Mouse (Mus musculus) kidney, adult 2 months (tissue): ENCODE measurements around the gene Wdr5b. TPM values are rescaled to one million over a fixed set of nuclear protein-coding genes. Genes with fewer than 3 reads are reported as not detected.

Experiments used
- DNase-seq: peaks from one replicate; pipeline ENCODE4 v3.0.0; 2021
- H3K27ac ChIP-seq: fragments of 200-500 bp; 2 replicates; pipeline ENCODE4 v1.5.1; 2012; ENCODE audit warnings: low read depth, low read length, control low read depth, inconsistent platforms; ENCODE audit not compliant: insufficient read depth
- H3K27me3 ChIP-seq: fragments of 200-500 bp; replicated peaks from 2 replicates; pipeline ENCODE4 v1.6.1; 2012; ENCODE audit warnings: mild to moderate bottlenecking, moderate library complexity, low read length, inconsistent platforms; ENCODE audit not compliant: control insufficient read depth, insufficient read depth
- H3K36me3 ChIP-seq: fragments of 200-500 bp; 2 replicates; pipeline ENCODE4 v1.6.1; 2012; ENCODE audit warnings: mild to moderate bottlenecking, moderate library complexity, low read length, inconsistent platforms; ENCODE audit not compliant: control insufficient read depth, insufficient read depth
- H3K4me1 ChIP-seq: fragments of 200-500 bp; 2 replicates; pipeline ENCODE4 v1.6.1; 2011; ENCODE audit warnings: low read length; ENCODE audit not compliant: control insufficient read depth, insufficient read depth
- H3K4me3 ChIP-seq: fragments of 200-500 bp; 2 replicates; pipeline ENCODE4 v1.5.1; 2011; ENCODE audit warnings: mild to moderate bottlenecking, low read depth, low read length, control low read depth; ENCODE audit not compliant: insufficient read depth
- CTCF ChIP-seq: fragments of 200-500 bp; conservative IDR thresholded peaks from 2 replicates; pipeline ENCODE4 v1.5.1; 2011; ENCODE audit warnings: low read depth, mild to moderate bottlenecking, control low read depth, low read length, moderate library complexity, mixed read lengths; ENCODE audit not compliant: insufficient read depth, insufficient read length
- POLR2A ChIP-seq: fragments of 200-500 bp; IDR thresholded peaks from one replicate; pipeline ENCODE4 v1.6.1; 2011; ENCODE audit warnings: low read depth, low read length, control low read depth
- WGBS: fragments of 180-500 bp; shearing (Covaris S2); methylation state at CpG from one replicate; pipeline ENCODE4 v1.1.7; 2018; 5-methylcytosine and 5-hydroxymethylcytosine counted together
- polyA plus RNA-seq: library from polyadenylated mRNA; depleted of rRNA; stranded (reverse); fragments of >200 nt; gene quantifications from 2 replicates; pipeline ENCODE4 v1.2.3, GENCODE M21; 2012

The Wdr5b gene
- polyA plus RNA-seq, 1 experiment, result 2.1 TPM

DNA sequence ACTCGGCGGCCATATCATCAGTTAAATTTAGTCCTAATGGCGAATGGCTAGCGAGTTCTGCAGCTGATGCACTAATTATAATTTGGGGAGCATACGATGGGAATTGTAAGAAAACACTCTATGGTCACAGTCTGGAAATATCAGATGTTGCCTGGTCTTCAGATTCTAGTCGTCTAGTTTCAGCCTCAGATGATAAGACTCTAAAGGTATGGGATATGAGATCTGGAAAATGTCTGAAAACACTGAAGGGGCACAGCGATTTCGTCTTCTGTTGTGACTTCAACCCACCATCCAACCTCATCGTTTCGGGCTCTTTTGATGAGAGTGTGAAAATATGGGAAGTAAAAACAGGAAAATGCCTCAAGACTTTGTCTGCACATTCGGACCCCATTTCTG, 633 bp downstream of the Wdr5b start:
- Histone ChIP-seq H3K27me3 (no peaks in the 10 kb centered on the region), H3K36me3 (no peaks in the 10 kb centered on the region; the same call in 1 of the 2 replicates), H3K27ac (no peak overlapping the region; the same call in 1 of the 2 replicates), H3K4me3 (peak overlapping the region; percentile 71), H3K4me1 (peaks cover 4% of the 10 kb centered on the region; the same call in 1 of the 2 replicates)
- WGBS, result 23% methylated on average over 11 of the region's 11 CpGs
- TF ChIP-seq CTCF, result no peak
- no peak for TF ChIP-seq POLR2A
- no peak for DNase-seq

DNA sequence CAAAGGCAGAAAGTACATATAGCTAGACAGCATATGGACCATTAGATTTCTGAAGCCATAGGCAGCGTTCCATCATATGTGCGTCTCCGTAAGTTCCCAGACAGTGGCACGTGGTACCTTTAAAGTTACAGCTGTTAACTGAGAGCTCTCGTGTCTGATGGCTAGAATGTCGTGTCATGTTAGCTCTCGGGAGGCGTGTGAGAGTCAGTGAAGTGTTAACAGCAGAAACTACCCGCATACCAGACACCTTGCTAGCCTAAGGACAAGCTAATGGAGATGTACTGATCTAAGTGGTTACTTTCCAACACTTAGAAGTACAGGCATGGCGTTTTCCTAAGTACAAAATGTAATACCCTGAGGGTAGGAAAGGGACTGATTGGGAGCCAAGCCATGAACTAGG, 2.1 kb downstream of the Wdr5b start:
- 64% methylated on average over 10 of the region's 10 CpGs for WGBS

DNA sequence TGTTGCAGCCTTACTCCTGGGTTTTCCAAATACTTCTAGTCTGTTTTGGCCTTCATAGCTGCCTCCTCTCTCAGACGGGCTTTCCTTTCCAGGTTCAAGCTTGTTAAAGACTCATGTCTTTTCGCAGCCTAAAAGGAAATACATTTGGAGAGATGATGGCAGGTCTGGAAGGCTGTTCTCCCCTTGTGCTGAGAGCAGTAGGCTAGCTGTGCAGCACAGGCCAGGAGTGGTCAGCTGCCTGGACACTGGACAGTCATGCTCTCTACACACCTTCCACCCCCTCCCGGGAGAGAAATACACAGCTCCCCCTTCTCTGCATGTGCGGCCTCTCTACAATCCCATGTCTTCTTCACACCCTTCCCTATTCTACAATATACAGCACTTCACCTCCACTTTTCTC, 3.0 kb downstream of the Wdr5b start:
- TF ChIP-seq CTCF, result no peak
- TF ChIP-seq POLR2A, result no peak
- Histone ChIP-seq H3K4me1 (peaks cover 4% of the 10 kb centered on the region; the same call in 1 of the 2 replicates), H3K4me3 (no peak overlapping the region), H3K27me3 (no peaks in the 10 kb centered on the region), H3K27ac (no peak overlapping the region), H3K36me3 (no peaks in the 10 kb centered on the region; the same call in 1 of the 2 replicates)
- 81% methylated on average over 4 of the region's 4 CpGs for WGBS
- no peak for DNase-seq

More for the DNA sequence above, 2.1 kb downstream of the Wdr5b start:
- Histone ChIP-seq H3K4me3 (no peak overlapping the region), H3K36me3 (no peaks in the 10 kb centered on the region; the same call in 1 of the 2 replicates), H3K4me1 (peaks cover 4% of the 10 kb centered on the region; the same call in 1 of the 2 replicates), H3K27me3 (no peaks in the 10 kb centered on the region), H3K27ac (no peak overlapping the region)
- DNase-seq, result no peak
- TF ChIP-seq POLR2A, result no peak
- TF ChIP-seq CTCF, result no peak

DNA sequence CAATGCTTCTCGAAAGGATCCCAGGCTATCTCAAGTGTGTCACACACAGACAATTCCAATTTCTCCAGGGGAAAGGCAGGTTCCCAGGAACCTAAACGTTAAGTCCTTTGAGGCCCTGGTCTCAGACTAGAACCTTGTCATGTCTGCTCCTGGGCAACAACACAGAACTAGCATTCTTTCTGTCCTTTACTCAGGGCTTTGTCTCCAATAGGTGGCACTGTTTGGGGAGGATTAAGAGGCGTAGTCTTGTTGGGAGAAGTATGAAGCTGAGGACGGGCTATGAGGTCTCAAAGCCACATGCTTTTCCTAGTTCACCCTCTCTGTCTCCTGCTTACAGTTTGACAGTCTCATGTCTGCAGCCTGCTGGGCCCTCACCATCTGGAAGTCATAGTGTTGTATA, 6.5 kb downstream of the Wdr5b start:
- H3K4me1 ChIP-seq, result no peaks in the 10 kb centered on the region
- DNase-seq, result no peak
- no peak for TF ChIP-seq CTCF
- no peak for TF ChIP-seq POLR2A
- H3K27me3 ChIP-seq, result no peaks in the 10 kb centered on the region
- no peak overlapping the region for H3K27ac ChIP-seq
- peaks cover 4% of the 10 kb centered on the region; the same call in 1 of the 2 replicates for H3K36me3 ChIP-seq
- WGBS, result 94% methylated on average over 4 of the region's 4 CpGs
- H3K4me3 ChIP-seq, result no peak overlapping the region

DNA sequence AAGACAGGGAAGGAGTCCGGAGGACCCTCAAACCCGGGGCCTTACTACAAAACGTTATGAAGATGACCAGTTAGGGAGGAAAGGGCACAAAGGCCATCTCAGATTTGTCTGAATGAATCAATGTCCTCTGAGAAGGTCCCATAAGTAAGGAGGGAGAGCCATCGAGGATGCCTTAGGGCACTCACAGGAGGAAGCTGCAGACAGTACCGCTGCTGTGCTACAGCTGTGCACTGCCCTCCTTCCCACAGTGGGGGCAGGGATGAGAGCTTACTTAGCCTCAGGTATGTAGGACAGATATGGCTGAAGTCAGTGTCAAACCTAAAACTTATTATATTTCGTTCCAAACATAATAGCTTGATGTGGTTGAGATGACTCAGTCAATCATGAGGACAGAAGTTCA, 10.5 kb downstream of the Wdr5b start:
- H3K27ac ChIP-seq, result no peak overlapping the region
- no peaks in the 10 kb centered on the region for H3K27me3 ChIP-seq
- WGBS, result 89% methylated on average over 6 of the region's 6 CpGs
- no peak for DNase-seq
- TF ChIP-seq CTCF (no peak), POLR2A (no peak)
- no peak overlapping the region for H3K4me3 ChIP-seq
- no peaks in the 10 kb centered on the region for H3K4me1 ChIP-seq
- peaks cover 4% of the 10 kb centered on the region; the same call in 1 of the 2 replicates for H3K36me3 ChIP-seq

DNA sequence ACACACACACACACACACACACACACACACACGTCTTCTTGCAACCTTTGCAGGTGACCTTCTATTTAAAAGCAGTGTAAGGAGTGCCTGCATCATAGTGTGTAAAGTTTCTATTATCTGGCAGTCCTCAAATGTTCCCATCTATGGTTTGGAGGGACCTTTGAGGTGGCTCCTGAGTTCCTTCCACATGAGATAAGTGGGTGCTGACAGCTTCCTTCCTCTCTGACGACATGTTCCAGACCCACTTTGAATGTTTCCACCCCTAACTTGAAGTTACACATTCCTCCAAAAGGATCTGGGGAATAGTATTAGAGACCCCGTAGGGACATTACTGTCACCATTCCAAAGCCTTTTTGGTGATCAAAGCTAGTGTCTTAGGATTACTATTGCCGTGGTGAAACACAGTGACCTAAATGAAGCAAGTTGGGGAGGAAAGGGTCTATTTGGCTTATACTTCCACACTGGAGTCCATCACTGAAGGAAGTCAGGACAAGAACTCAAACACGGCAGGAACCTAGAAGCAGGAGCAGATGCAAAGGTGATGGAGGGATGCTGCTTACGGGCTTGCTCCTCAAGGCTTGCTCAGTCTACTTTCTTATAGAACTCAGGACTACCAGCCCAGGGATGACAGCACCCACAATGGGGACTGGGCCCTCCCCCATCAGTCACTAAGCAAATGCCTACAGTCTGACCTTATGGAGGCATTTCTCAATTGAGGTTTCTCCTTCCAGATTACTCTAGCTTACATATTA, 12.7 kb downstream of the Wdr5b start:
- DNase-seq, result no peak
- Histone ChIP-seq H3K4me1 (no peaks in the 10 kb centered on the region), H3K4me3 (no peak overlapping the region), H3K27ac (no peak overlapping the region), H3K27me3 (no peaks in the 10 kb centered on the region), H3K36me3 (peaks cover 4% of the 10 kb centered on the region; the same call in 1 of the 2 replicates)
- TF ChIP-seq POLR2A (no peak), CTCF (no peak)
- WGBS, result 84% methylated on average over 6 of the region's 6 CpGs

DNA sequence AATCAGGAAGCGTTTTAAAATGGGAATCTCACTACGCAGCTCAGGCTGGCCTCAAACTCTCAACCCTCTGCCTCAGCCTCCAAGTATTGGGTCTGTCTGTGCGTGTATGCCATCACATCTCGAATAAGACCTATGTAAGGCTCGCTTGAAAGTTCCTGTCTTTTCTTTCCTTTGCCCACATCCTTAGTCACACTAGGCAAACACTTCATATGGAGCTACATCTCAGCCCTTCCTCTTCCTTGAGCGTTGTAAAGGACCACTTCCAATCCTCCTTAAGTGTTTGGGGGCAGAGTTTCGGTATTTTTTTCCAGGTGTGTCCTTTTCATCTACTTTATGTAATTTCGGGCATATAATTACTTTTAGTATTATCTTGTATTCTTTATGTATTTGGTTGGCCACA, 13.9 kb downstream of the Wdr5b start:
- no peak for TF ChIP-seq POLR2A
- TF ChIP-seq CTCF, result no peak
- H3K27me3 ChIP-seq, result no peaks in the 10 kb centered on the region
- DNase-seq, result no peak
- no peaks in the 10 kb centered on the region for H3K36me3 ChIP-seq
- H3K4me3 ChIP-seq, result no peak overlapping the region
- 96% methylated on average over 8 of the region's 8 CpGs for WGBS
- no peaks in the 10 kb centered on the region for H3K4me1 ChIP-seq
- no peak overlapping the region for H3K27ac ChIP-seq
